Mouse (Mus musculus) neural tube, embryonic 13.5 days (tissue): ENCODE results near the gene Gm7544. TPM values are rescaled to one million over a fixed set of nuclear protein-coding genes. Genes with fewer than 3 reads are reported as not detected.
"Not testable (repeated sequence)": the region's sequence is repeated elsewhere in the genome, so short reads cannot be mapped to it uniquely, and the experiment has no call there.

ENCODE experiments used
- ATAC-seq: fragments of 200-750 bp; cut with Nextera tagmentation; 2 replicates; pipeline ENCODE4 v1.8.0; 2017; ENCODE audit warnings: low read depth, mild to moderate bottlenecking, moderate TSS enrichment, moderate library complexity
- H3K27ac ChIP-seq: fragments of 300-500 bp; sonication (generic); replicated peaks from 2 replicates; pipeline ENCODE4 v1.5.1; 2015; ENCODE audit warnings: moderate library complexity, mild to moderate bottlenecking, inconsistent platforms
- H3K27me3 ChIP-seq: fragments of 300-500 bp; sonication (generic); 2 replicates; pipeline ENCODE4 v1.6.1; 2015; ENCODE audit warnings: mild to moderate bottlenecking, inconsistent platforms
- H3K36me3 ChIP-seq: fragments of 300-500 bp; sonication (generic); 2 replicates; pipeline ENCODE4 v1.6.1; 2015; ENCODE audit warnings: mild to moderate bottlenecking, inconsistent platforms
- H3K4me1 ChIP-seq: fragments of 300-500 bp; sonication (generic); replicated peaks from 2 replicates; pipeline ENCODE4 v1.6.1; 2015; ENCODE audit warnings: inconsistent platforms
- H3K4me2 ChIP-seq: fragments of 300-500 bp; sonication (generic); 2 replicates; pipeline ENCODE4 v1.6.1; 2015; ENCODE audit warnings: inconsistent platforms, mild to moderate bottlenecking, moderate library complexity
- H3K4me3 ChIP-seq: fragments of 300-500 bp; sonication (generic); 2 replicates; pipeline ENCODE4 v1.5.1; 2015; ENCODE audit warnings: mild to moderate bottlenecking, inconsistent platforms
- H3K9ac ChIP-seq: fragments of 300-500 bp; sonication (generic); 2 replicates; pipeline ENCODE4 v1.6.1; 2015; ENCODE audit warnings: moderate library complexity, mild to moderate bottlenecking, inconsistent platforms
- H3K9me3 ChIP-seq: fragments of 300-500 bp; sonication (generic); 2 replicates; pipeline ENCODE4 v1.6.1; 2016; ENCODE audit warnings: inconsistent platforms
- WGBS: fragments of 180-500 bp; shearing (Covaris S2); methylation state at CpG from one replicate; pipeline ENCODE4 v1.1.7; 2015; 5-methylcytosine and 5-hydroxymethylcytosine counted together
- polyA plus RNA-seq: library from polyadenylated mRNA; unstranded; fragments of >200 nt; fragmentation: Nextera tagmentation; extraction: Ambion mirVana; gene quantifications from 2 replicates; pipeline ENCODE4 v1.2.1, GENCODE M21; 2015

The Gm7544 gene
- polyA plus RNA-seq, 1 experiment from 2014 or later: not detected

GRCm38 (mm10) chr1:82972046-82972445 lies 16.2 kb upstream of the Gm7544 start:
- ATAC-seq: no peak
- H3K9ac ChIP-seq: no peak overlapping the region
- no peak overlapping the region for H3K4me2 ChIP-seq
- no peaks in the 10 kb centered on the region for H3K4me1 ChIP-seq
- H3K4me3 ChIP-seq: no peak overlapping the region
- H3K36me3 ChIP-seq: no peaks in the 10 kb centered on the region
- H3K27me3 ChIP-seq: no peaks in the 10 kb centered on the region
- no peaks in the 10 kb centered on the region for H3K9me3 ChIP-seq
- H3K27ac ChIP-seq: no peak overlapping the region
- WGBS: 72% methylated on average over 4 of the region's 4 CpGs

- no peak overlapping the region for H3K4me2 ChIP-seq
- H3K9ac ChIP-seq: no peak overlapping the region
- no peaks in the 10 kb centered on the region for H3K9me3 ChIP-seq
- no peaks in the 10 kb centered on the region for H3K27me3 ChIP-seq
- no peak overlapping the region for H3K27ac ChIP-seq
- no peaks in the 10 kb centered on the region for H3K36me3 ChIP-seq
- H3K4me1 ChIP-seq: no peaks in the 10 kb centered on the region
- H3K4me3 ChIP-seq: no peak overlapping the region
- peak; percentile 56; the same call in 1 of the 2 replicates for ATAC-seq
- 47% methylated on average over 3 of the region's 3 CpGs for WGBS
Observed at GRCm38 (mm10) chr1:82966413-82966812, 10.6 kb upstream of the Gm7544 start.

- H3K4me3 ChIP-seq: no peak within 1 kb of the TSS
- H3K9me3 ChIP-seq: no peaks in the 10 kb centered on the region
- H3K4me1 ChIP-seq: no peaks in the 10 kb centered on the region
- no peak within 1 kb of the TSS for H3K4me2 ChIP-seq
- H3K9ac ChIP-seq: no peak within 1 kb of the TSS
- 93% methylated on average over 11 of the region's 11 CpGs for WGBS
- H3K27me3 ChIP-seq: no peaks in the 10 kb centered on the region
- ATAC-seq: no peak
- no peaks in the 10 kb centered on the region for H3K36me3 ChIP-seq
- no peak within 1 kb of the TSS for H3K27ac ChIP-seq
Observed at GRCm38 (mm10) chr1:82959870-82960385, 4.1 kb upstream of the Gm7544 start, which contains the start of gene Gm47955. TSS of gene Gm47955 (plus strand) at chr1:82960286.

- no peak overlapping the region for H3K4me2 ChIP-seq
- no peaks in the 10 kb centered on the region for H3K36me3 ChIP-seq
- 78% methylated on average over 2 of the region's 2 CpGs for WGBS
- no peak for ATAC-seq
- H3K9me3 ChIP-seq: no peaks in the 10 kb centered on the region
- H3K27me3 ChIP-seq: no peaks in the 10 kb centered on the region
- no peaks in the 10 kb centered on the region for H3K4me1 ChIP-seq
- no peak overlapping the region for H3K9ac ChIP-seq
- no peak overlapping the region for H3K4me3 ChIP-seq
- no peak overlapping the region for H3K27ac ChIP-seq
Observed at GRCm38 (mm10) chr1:82948601-82949000, 7.2 kb downstream of the Gm7544 start.

GRCm38 (mm10) chr1:82946029-82946428 lies 9.8 kb downstream of the Gm7544 start:
- H3K27ac ChIP-seq, H3K9me3 ChIP-seq, H3K9ac ChIP-seq, ATAC-seq, H3K27me3 ChIP-seq, H3K36me3 ChIP-seq, H3K4me2 ChIP-seq, H3K4me3 ChIP-seq, H3K4me1 ChIP-seq: not testable (repeated sequence)
- 100% methylated on average over 2 of the region's 2 CpGs for WGBS

GRCm38 (mm10) chr1:82943295-82943694 lies 12.5 kb downstream of the Gm7544 start, which contains the start of gene A030003K21Rik:
TSS of gene A030003K21Rik (minus strand) at chr1:82943388.
- WGBS: no CpG with 5 or more reads among the region's 6 CpGs
- H3K4me1 ChIP-seq, H3K9ac ChIP-seq, ATAC-seq, H3K9me3 ChIP-seq, H3K36me3 ChIP-seq, H3K4me2 ChIP-seq, H3K27ac ChIP-seq, H3K4me3 ChIP-seq, H3K27me3 ChIP-seq: not testable (repeated sequence)

GRCm38 (mm10) chr1:82942505-82942904 lies 13.3 kb downstream of the Gm7544 start:
- H3K9me3 ChIP-seq, H3K27me3 ChIP-seq, ATAC-seq, H3K4me2 ChIP-seq, H3K36me3 ChIP-seq, H3K4me3 ChIP-seq, H3K9ac ChIP-seq, H3K4me1 ChIP-seq, H3K27ac ChIP-seq: not testable (repeated sequence)
- 96% methylated on average over 2 of the region's 2 CpGs for WGBS

GRCm38 (mm10) chr1:82938666-82939065 lies 17.1 kb downstream of the Gm7544 start:
- no peak overlapping the region for H3K4me3 ChIP-seq
- H3K27me3 ChIP-seq: no peaks in the 10 kb centered on the region
- no peaks in the 10 kb centered on the region for H3K4me1 ChIP-seq
- H3K9ac ChIP-seq: no peak overlapping the region
- H3K4me2 ChIP-seq: no peak overlapping the region
- H3K9me3 ChIP-seq: 0 out of 2 replicates have a peak, but pooled peaks cover 4% of the 10 kb centered on the region
- no peak for ATAC-seq
- no peaks in the 10 kb centered on the region for H3K36me3 ChIP-seq
- H3K27ac ChIP-seq: no peak overlapping the region
- WGBS: 93% methylated on average over 5 of the region's 5 CpGs

- ATAC-seq, H3K4me3 ChIP-seq, H3K9me3 ChIP-seq, H3K9ac ChIP-seq, H3K4me1 ChIP-seq, H3K27ac ChIP-seq, H3K27me3 ChIP-seq, H3K4me2 ChIP-seq, H3K36me3 ChIP-seq: not testable (repeated sequence)
- no CpG with 5 or more reads among the region's 6 CpGs for WGBS
Observed at GRCm38 (mm10) chr1:82931326-82931725, 24.5 kb downstream of the Gm7544 start, which contains the start of gene Gm6217. TSS of gene Gm6217 (minus strand) at chr1:82931399.

GRCm38 (mm10) chr1:82930558-82930957 lies 25.3 kb downstream of the Gm7544 start:
- H3K36me3 ChIP-seq, H3K4me1 ChIP-seq, ATAC-seq, H3K4me3 ChIP-seq, H3K9me3 ChIP-seq, H3K27me3 ChIP-seq, H3K9ac ChIP-seq, H3K27ac ChIP-seq, H3K4me2 ChIP-seq: not testable (repeated sequence)
- WGBS: 87% methylated on average over 3 of the region's 3 CpGs

GRCm38 (mm10) chr1:82924650-82925049 lies 31.2 kb downstream of the Gm7544 start, which contains the start of gene A030014E15Rik:
TSS of gene A030014E15Rik (plus strand) at chr1:82924917.
- Histone ChIP-seq H3K27ac (no peak within 1 kb of the TSS), H3K9me3 (no peaks in the 10 kb centered on the region), H3K4me3 (no peak within 1 kb of the TSS), H3K9ac (no peak within 1 kb of the TSS), H3K27me3 (no peaks in the 10 kb centered on the region), H3K36me3 (no peaks in the 10 kb centered on the region), H3K4me1 (no peaks in the 10 kb centered on the region), H3K4me2 (no peak within 1 kb of the TSS)
- 89% methylated on average over 6 of the region's 6 CpGs for WGBS
- no peak for ATAC-seq

- H3K36me3 ChIP-seq, H3K4me3 ChIP-seq, H3K27ac ChIP-seq, H3K9ac ChIP-seq, H3K27me3 ChIP-seq, H3K4me2 ChIP-seq, H3K9me3 ChIP-seq, H3K4me1 ChIP-seq, ATAC-seq: not testable (repeated sequence)
- 98% methylated on average over 5 of the region's 5 CpGs for WGBS
Observed at GRCm38 (mm10) chr1:82913434-82913833, 42.4 kb downstream of the Gm7544 start.

GRCm38 (mm10) chr1:82913025-82913424 lies 42.8 kb downstream of the Gm7544 start, which contains the start of gene A030005L19Rik:
TSS of gene A030005L19Rik (plus strand) at chr1:82913325.
- H3K36me3 ChIP-seq: no peaks in the 10 kb centered on the region
- H3K4me3 ChIP-seq: no peak within 1 kb of the TSS
- no peaks in the 10 kb centered on the region for H3K9me3 ChIP-seq
- no peak within 1 kb of the TSS for H3K9ac ChIP-seq
- no peak within 1 kb of the TSS for H3K4me2 ChIP-seq
- no peaks in the 10 kb centered on the region for H3K27me3 ChIP-seq
- 86% methylated on average over 3 of the region's 3 CpGs for WGBS
- H3K27ac ChIP-seq: no peak within 1 kb of the TSS
- H3K4me1 ChIP-seq: no peaks in the 10 kb centered on the region
- no peak for ATAC-seq
